Mouse (Mus musculus) ZHBTc4 (cell line): ENCODE results near the gene Naa30.
A peak's percentile ranks its signal among the peaks of the same experiment; 100 is the strongest.
"Not testable (repeated sequence)": the region's sequence is repeated elsewhere in the genome, so short reads cannot be mapped to it uniquely, and the experiment has no call there.

Experiments
- DNase-seq: peaks from one replicate; pipeline ENCODE4 v3.0.0-alpha.2; 2011; ENCODE audit warnings: low read depth, low spot score

Gene Naa30

DNA sequence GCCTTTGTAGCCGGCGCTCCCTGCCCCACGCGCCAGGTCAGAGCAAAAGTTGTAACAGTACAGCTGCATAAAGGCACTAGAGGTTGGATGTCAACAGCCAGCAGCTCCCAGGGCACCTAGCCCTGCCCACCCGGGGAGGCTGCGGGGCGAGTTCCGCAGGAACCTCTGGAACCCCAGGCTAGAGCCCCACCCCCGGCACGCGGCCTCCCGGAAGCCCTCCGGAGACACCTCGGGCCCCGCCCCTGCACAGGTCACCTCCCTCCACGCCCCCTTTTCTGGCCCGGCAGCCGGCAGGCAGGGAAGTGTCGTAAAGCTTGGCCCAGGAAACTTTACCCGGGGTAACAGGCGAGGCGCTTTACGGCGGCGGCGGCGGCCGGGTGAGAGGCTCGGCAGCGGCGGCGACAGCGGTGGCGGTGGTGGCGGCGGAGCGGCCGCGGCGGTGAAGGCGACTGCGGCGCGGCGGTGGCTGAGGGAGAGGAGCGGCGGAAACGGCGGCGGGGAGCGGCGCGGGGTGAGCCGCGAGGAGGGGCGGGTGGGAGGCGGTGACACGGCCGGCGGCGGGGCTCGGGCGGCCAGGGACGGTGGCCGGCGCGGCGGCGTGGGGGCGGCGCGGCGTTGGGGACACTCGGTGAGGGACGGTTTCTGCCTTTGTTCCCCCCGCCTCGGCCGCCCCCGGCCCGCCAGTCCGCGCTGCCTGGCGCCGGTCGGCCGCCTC is at the start of gene Naa30:
TSS of gene Naa30 (plus strand) at position 360 of the 715 bp plus-strand sequence.
- DNase-seq, result peak; percentile 99

DNA sequence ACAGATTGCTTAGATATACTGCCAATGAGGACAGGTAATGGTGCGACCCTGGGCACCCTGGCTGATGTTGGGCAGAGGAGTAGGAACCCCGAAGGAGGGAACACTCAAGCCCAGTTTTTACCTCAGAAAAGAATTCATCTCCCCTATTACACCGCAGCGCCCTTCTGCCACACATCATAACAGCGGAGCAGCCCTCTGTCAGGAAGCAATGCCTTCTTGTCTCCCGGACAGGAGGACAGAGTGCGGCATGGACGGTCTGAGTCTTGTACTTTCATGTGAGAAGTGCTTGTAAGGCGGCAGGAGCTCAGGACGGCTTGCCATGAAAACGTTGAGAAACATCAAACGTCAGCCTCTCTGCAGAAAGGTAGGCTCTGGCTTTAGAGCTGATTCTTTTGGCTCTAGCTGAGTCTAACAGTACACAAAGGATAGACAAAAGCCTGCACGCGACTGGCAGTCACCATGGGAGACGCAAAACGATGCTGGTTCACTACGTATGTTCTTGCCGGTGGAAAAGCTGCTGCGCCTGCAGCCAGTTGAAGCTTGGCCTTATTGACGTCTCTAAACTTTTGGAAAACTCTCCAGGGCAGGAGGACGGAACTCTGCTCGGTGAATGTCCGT is 44.8 kb upstream of the Naa30 start:
- peak; percentile 42 for DNase-seq

- DNase-seq, result peak; percentile 90
Measured at GRCm38 (mm10) chr14:49128544-49129263, 43.3 kb upstream of the Naa30 start.

- no peak for DNase-seq
Measured at GRCm38 (mm10) chr14:49132391-49132790, 39.6 kb upstream of the Naa30 start.

DNA sequence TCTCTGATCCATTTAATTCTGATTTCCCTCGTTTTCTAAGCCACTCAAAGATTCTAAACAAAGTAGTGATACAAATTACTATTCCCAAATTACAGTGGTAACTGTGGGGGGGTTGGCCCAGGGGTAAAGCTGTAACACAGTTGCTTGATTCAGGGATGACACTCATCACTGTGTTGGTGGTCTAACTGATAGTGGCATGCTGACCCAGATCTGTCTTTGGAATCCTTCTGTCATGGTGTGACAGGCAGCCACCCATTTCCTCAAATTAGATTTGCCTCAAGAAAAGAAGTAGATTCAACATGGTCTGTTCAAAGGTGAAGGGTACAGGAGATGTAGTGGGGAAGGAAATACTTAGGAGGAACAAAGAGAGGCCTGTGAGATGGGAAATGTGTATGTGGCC is 33.9 kb upstream of the Naa30 start:
- no peak for DNase-seq

DNA sequence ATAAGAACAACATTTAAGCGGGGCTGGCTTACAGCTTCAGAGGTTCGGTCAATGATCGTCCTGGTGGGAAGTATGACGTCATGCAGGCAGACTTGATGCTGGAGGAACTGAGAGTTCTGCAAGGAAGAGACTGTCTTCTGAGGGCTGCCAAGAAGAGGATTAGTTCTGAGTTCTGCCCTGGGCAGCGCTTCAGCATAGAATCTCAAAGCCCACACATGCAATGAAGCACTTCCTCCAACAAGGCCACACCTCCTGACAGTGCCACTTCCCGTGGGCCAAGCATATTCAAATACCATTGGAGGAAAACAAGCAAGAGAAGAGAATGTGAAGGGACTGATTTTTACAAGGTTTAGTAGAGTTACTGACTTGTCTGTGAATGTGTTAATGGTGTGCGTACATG is 31.3 kb upstream of the Naa30 start:
- DNase-seq, result no peak

DNA sequence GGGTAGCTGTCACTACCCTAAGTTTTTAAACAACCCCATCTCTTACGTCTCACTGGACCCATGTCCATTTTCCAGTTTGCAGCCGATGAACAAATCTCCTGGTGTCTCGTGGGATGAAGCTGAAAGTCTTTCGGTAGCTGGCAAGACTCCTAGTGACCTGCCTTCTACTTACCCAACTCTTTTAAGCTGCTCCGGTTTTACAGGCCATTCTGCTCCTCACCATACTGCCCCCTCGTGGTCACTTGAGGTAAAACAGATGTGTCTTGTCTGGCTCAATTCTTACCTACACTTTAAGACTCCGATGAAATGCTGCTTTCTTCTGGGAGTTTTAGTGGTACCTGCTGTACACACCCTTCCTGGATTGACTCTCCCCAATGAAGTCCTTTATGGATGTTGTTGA is 18.2 kb upstream of the Naa30 start:
- DNase-seq, result peak; percentile 84

- DNase-seq, result peak; percentile 91
Measured at GRCm38 (mm10) chr14:49155572-49155971, 16.5 kb upstream of the Naa30 start.

GRCm38 (mm10) chr14:49158143-49158925 is 13.7 kb upstream of the Naa30 start:
- no peak for DNase-seq

GRCm38 (mm10) chr14:49171286-49171685 is 740 bp upstream of the Naa30 start:
- peak; percentile 23 for DNase-seq

- peak; percentile 65 for DNase-seq
Measured at GRCm38 (mm10) chr14:49172582-49172988, 559 bp downstream of the Naa30 start.

DNA sequence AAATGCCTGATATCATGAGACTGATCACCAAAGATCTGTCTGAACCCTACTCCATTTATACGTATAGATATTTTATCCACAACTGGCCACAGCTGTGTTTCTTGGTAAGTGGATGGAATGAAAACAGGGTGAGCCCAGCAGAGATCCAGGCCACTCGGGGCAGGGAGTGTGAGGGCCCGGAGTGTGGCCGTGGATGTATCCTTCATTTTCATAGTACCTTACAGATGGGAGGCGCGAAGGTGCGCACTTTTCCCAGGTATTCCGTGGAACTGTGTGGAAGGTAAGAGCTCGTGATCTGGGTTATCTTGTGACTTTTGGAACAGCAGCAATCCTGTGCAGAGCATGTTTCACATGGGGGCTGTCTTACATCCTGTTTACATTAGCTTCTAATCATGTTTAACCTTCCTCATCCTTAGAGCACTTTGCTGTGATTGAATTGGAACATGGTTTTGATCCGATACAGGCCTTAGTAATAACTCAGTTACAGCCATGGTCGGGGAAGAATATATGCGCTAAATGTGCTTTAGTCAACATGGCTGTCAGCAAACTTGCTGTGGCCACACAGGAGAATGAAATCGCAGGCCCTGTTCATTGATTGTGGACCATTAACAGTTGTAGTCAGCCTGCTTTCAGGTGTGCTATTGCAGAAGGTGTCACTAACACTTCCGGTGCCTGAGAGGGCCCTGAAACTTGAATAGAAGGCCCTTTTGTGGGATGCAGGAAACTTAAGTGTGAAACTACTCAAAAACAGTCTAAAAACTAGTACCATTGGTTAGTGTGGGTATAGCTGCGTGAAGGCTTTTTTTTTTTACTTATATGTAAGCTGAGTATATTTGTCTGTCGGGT is 1.5 kb downstream of the Naa30 start:
- no peak for DNase-seq

DNA sequence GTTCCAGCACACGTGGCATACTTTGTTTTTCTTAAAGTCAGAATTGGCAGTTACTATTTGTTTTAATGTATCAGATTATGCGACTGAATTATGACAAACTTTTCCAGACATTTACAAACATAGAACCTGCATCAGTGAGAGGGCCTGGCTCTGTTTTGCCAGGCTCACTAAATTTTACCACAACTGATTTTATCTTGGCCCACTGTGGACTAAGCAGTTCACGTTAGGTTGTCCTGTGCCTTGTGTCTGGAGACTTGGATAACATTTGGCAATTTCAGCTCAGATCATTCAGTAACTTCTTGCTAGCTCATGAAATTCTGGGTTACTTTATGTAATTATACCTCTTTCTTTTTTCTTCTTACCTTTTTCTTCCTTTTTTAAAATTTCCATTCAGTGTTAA is 7.7 kb downstream of the Naa30 start:
- DNase-seq, result no peak

GRCm38 (mm10) chr14:49186270-49186669 is 14.2 kb downstream of the Naa30 start:
- DNase-seq, result no peak

GRCm38 (mm10) chr14:49197031-49197527 is 25.1 kb downstream of the Naa30 start:
- no peak for DNase-seq

- no peak for DNase-seq
Measured at GRCm38 (mm10) chr14:49201073-49201778, 29.2 kb downstream of the Naa30 start.

GRCm38 (mm10) chr14:49210215-49210614 is 38.2 kb downstream of the Naa30 start:
- DNase-seq, result not testable (repeated sequence)

DNA sequence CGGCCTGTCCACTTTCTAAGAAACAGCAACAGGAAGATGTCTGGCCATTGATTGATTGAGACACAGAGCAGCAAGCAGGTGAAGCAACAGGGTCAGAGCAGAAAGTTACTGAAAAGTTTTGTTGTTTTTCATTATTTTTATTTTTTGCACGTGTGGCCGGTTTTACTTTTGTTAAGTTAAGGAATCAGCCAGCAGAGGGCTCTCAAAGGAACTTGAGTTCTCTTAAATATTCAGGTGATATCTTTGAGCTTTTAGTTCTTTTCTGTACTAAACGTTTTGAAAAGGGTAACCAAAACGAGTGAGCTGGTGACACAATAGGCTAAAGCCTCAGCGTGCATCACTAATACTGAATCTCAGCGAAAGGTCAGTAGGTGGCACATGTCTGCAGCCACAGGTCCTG is 46.7 kb downstream of the Naa30 start:
- DNase-seq, result no peak

- not testable (repeated sequence) for DNase-seq
Measured at GRCm38 (mm10) chr14:49219466-49220022, 47.5 kb downstream of the Naa30 start.

DNA sequence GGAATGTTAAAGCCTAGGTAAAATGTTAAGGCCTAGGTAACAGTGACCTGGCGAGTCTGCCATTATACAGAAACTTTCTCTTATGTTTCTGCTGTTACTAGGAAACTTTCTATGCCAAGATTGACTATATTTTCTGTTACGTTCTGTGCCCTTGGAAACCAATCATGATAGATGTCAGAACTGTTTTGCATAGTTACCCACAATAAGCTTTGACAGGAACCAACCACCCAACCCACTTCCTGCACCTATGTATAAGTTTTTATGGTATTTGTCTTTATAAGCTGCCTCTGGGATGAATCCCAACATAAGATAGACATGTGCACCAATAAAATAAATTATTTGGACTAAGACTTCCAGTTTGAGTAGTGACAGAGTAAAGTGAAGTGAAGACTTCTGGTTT is 49.7 kb downstream of the Naa30 start:
- DNase-seq, result no peak
